Comparison of ENCODE assay signal across 13 mouse cellular contexts in genomic region chr2:97037024-97037814, GRCm38 (mm10).
"Had no signal": no experiment of that assay in that cellular context is flagged by ENCODE, and none has a peak within 500 bp of the region (broad histone marks: within the 10 kb centered on the region; RNA-seq: fewer than 3 reads in every experiment).

No protein-coding gene starts in this region.

- H3K27ac ChIP-seq: kidney, embryonic 15.5 days; left cerebral cortex, adult 2 months; limb, embryonic 15.5 days; liver, embryonic 12.5 days; midbrain, embryonic 10.5 days; neural tube, embryonic 13.5 days; stomach, postnatal 0 days had no signal

- H3K27me3 ChIP-seq: kidney, embryonic 15.5 days; limb, embryonic 15.5 days; liver, embryonic 12.5 days; neural tube, embryonic 13.5 days had no signal

- H3K4me1 ChIP-seq: kidney, embryonic 15.5 days; limb, embryonic 15.5 days; liver, embryonic 12.5 days; midbrain, embryonic 10.5 days; neural tube, embryonic 13.5 days had no signal

- H3K36me3 ChIP-seq: kidney, embryonic 15.5 days; limb, embryonic 15.5 days; liver, embryonic 12.5 days; midbrain, embryonic 10.5 days; neural tube, embryonic 13.5 days had no signal

- H3K9me3 ChIP-seq: kidney, embryonic 15.5 days; limb, embryonic 15.5 days; liver, embryonic 12.5 days; midbrain, embryonic 10.5 days; neural tube, embryonic 13.5 days had no signal

- H3K9ac ChIP-seq: kidney, embryonic 15.5 days; limb, embryonic 15.5 days; liver, embryonic 12.5 days; lung, embryonic 14.5 days; neural tube, embryonic 13.5 days had no signal

- H3K4me3 ChIP-seq: kidney, embryonic 15.5 days; left cerebral cortex, adult 2 months; limb, embryonic 15.5 days; liver, embryonic 12.5 days; midbrain, embryonic 10.5 days; neural tube, embryonic 13.5 days had no signal

- DNase-seq: kidney, postnatal 25 days; lung, embryonic 14.5 days; lung, postnatal 10 days; lung, postnatal 4 days; thymus, postnatal 4 days had no signal

- H3K4me2 ChIP-seq: kidney, embryonic 15.5 days; limb, embryonic 15.5 days; liver, embryonic 12.5 days; lung, embryonic 14.5 days; neural tube, embryonic 13.5 days had no signal

- ATAC-seq: liver, embryonic 12.5 days; midbrain, embryonic 16.5 days had no signal
